Comparison of ENCODE assay signal across 13 mouse cellular contexts in the genomic region with DNA sequence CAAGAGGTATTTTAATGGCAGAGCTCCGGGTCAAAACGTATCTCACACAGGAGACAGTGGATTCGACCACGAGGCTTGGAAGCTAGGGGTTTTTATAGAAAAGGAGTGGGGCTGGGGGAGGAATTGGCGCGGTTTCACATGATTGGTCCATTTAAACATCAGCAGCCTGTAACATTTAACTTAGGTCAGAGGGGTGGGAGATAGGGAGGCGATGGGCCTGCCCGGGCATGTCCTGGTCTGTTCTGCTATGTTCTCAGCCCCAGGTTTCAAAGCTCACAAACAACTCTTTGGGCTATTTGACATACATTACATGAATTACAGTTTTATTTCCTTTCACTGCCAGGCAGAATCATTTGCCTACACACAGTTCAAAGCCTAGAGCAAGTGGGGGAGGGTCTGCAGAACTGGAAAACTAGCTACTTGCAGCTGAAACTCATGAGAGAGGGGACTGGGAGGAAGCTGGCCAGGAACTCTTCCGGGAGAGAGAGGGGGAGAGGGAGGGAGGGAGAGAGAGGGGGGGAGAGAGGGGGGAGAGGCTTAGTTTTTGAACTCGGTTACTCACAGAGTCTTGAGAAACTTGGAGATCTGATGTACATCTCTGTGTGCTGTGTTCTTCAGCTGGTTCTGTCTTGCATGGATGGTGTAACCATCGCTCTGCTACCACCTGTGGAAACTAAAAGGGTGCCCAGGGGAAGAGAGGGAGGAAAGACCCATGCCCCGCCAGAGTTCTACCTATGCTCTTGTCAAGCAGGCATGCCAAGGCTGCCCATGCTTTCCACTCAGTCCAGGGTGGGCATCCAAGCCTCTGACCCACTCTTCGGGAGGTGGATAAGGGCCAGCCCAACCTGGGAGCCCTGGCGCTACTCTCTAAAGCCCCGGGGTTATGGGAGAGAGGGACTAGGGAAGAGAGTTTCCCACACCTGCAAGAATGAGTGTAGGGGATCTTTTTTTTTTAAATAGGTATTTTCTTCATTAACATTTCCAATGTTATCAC. TPM values are rescaled to one million over a fixed set of nuclear protein-coding genes. Genes with fewer than 3 reads are reported as not detected.
DNase-seq lines count a peak whose midpoint lies in the region; ATAC-seq lines count a peak whose summit lies in the region.
"Not testable (repeated sequence)": the region's sequence is repeated elsewhere in the genome, so short reads cannot be mapped to it uniquely, and the experiment has no call there.
"Had no signal": no experiment of that assay in that cellular context is flagged by ENCODE, and none has a peak within 500 bp of the region (broad histone marks: within the 10 kb centered on the region; RNA-seq: fewer than 3 reads in every experiment).

No protein-coding gene starts in this region.

- H3K27ac ChIP-seq in embryonic facial prominence, embryonic 11.5 days (replicated peaks; ENCODE audit: low read depth, low read length); forebrain, embryonic 13.5 days; heart, embryonic 14.5 days (replicated peaks in 1 of 2; ENCODE audit: control insufficient read depth in 1 of 2, insufficient read depth in 1 of 2, low read depth in 2 of 2, low read length in 2 of 2); kidney, embryonic 14.5 days (ENCODE audit: low read depth, low read length); liver, embryonic 11.5 days (ENCODE audit: low read depth, low read length); midbrain, embryonic 15.5 days; stomach, embryonic 14.5 days (ENCODE audit: low read length): not testable (repeated sequence)

- not testable (repeated sequence) for H3K9ac ChIP-seq in embryonic facial prominence, embryonic 11.5 days (replicated peaks; ENCODE audit: low read length); forebrain, embryonic 13.5 days; heart, embryonic 14.5 days (ENCODE audit: low read length); kidney, embryonic 14.5 days (ENCODE audit: low read depth, low read length); liver, embryonic 11.5 days (ENCODE audit: low read depth, low read length); midbrain, embryonic 15.5 days; stomach, embryonic 14.5 days (replicated peaks; ENCODE audit: low read depth, low read length)

- not testable (repeated sequence) for H3K4me1 ChIP-seq in embryonic facial prominence, embryonic 11.5 days (ENCODE audit: control insufficient read depth, insufficient read depth, low read length); forebrain, embryonic 13.5 days; heart, embryonic 14.5 days (ENCODE audit: control insufficient read depth in 2 of 2, insufficient read depth in 2 of 2, low read length in 2 of 2); kidney, embryonic 14.5 days (ENCODE audit: control insufficient read depth, insufficient read depth, low read length); liver, embryonic 11.5 days (replicated peaks; ENCODE audit: control insufficient read depth, insufficient read depth, low read length); midbrain, embryonic 15.5 days; stomach, embryonic 14.5 days (ENCODE audit: control insufficient read depth, insufficient read depth, low read length)

- not testable (repeated sequence) for H3K4me2 ChIP-seq in embryonic facial prominence, embryonic 11.5 days (ENCODE audit: low read depth, low read length); liver, embryonic 11.5 days; stomach, embryonic 14.5 days (replicated peaks; ENCODE audit: low read depth, low read length)
- peak overlapping the region; percentile 57 for H3K4me2 ChIP-seq in forebrain, embryonic 13.5 days
- peak overlapping the region; percentile 51 for H3K4me2 ChIP-seq in heart, embryonic 14.5 days (ENCODE audit: low read length)
- H3K4me2 ChIP-seq in kidney, embryonic 14.5 days (replicated peaks; ENCODE audit: low read depth, low read length), result peak overlapping the region; percentile 44; the same call in 1 of the 2 replicates
- peak overlapping the region; percentile 49 for H3K4me2 ChIP-seq in midbrain, embryonic 15.5 days

- peak; percentile 60 for ATAC-seq in embryonic facial prominence, embryonic 11.5 days (replicated peaks; ENCODE audit: insufficient number of reproducible peaks, low FRiP score, low TSS enrichment, low read depth)
- peak; percentile 66 for ATAC-seq in forebrain, embryonic 13.5 days
- not testable (repeated sequence) for ATAC-seq in heart, embryonic 14.5 days (ENCODE audit: insufficient number of reproducible peaks, insufficient read depth, low FRiP score, low read depth)
- ATAC-seq in kidney, embryonic 14.5 days (ENCODE audit: low FRiP score, low TSS enrichment), result peak; percentile 77
- ATAC-seq in liver, embryonic 11.5 days (replicated peaks; ENCODE audit: low FRiP score), result peak; percentile 54; the same call in 1 of the 2 replicates
- ATAC-seq in midbrain, embryonic 15.5 days (replicated peaks), result peak; percentile 87
- peak; percentile 61 for ATAC-seq in stomach, embryonic 14.5 days (ENCODE audit: insufficient number of reproducible peaks, insufficient read depth, low FRiP score, low read depth)

- not testable (repeated sequence) for H3K9me3 ChIP-seq in embryonic facial prominence, embryonic 11.5 days (replicated peaks; ENCODE audit: control insufficient read depth, low read length); forebrain, embryonic 13.5 days (replicated peaks); heart, embryonic 14.5 days (ENCODE audit: control insufficient read depth, low read length); kidney, embryonic 14.5 days (ENCODE audit: control insufficient read depth, low read length); liver, embryonic 11.5 days (ENCODE audit: control insufficient read depth, low read length); midbrain, embryonic 15.5 days; stomach, embryonic 14.5 days (ENCODE audit: control insufficient read depth, low read depth, low read length)

- not testable (repeated sequence) for H3K27me3 ChIP-seq in embryonic facial prominence, embryonic 11.5 days (ENCODE audit: control insufficient read depth, insufficient read depth, low read length); forebrain, embryonic 13.5 days; heart, embryonic 14.5 days (ENCODE audit: control insufficient read depth, insufficient read depth, low read length); kidney, embryonic 14.5 days (ENCODE audit: control insufficient read depth, insufficient read depth, low read length); liver, embryonic 11.5 days (replicated peaks; ENCODE audit: control insufficient read depth, insufficient read depth, low read length); midbrain, embryonic 15.5 days (replicated peaks); stomach, embryonic 14.5 days (ENCODE audit: control insufficient read depth, insufficient read depth, low read length)

- 65% methylated on average over 9 of the region's 15 CpGs for WGBS in embryonic facial prominence, embryonic 11.5 days
- WGBS in forebrain, embryonic 13.5 days, result 54% methylated on average over 10 of the region's 15 CpGs
- 67% methylated on average over 10 of the region's 15 CpGs for WGBS in heart, embryonic 14.5 days
- WGBS in kidney, embryonic 14.5 days, result 53% methylated on average over 10 of the region's 15 CpGs
- 61% methylated on average over 11 of the region's 15 CpGs for WGBS in liver, embryonic 11.5 days
- 53% methylated on average over 10 of the region's 15 CpGs for WGBS in midbrain, embryonic 15.5 days
- 64% methylated on average over 10 of the region's 15 CpGs for WGBS in stomach, embryonic 14.5 days

- DNase-seq in R1 (ENCODE audit: low read depth, low spot score), result peak; percentile 58
- DNase-seq in embryonic facial prominence, embryonic 11.5 days (ENCODE audit: low spot score), result peak; percentile 47
- not testable (repeated sequence) for DNase-seq in liver, embryonic 11.5 days (ENCODE audit: low spot score)

- not testable (repeated sequence) for H3K4me3 ChIP-seq in embryonic facial prominence, embryonic 11.5 days (ENCODE audit: low read depth, low read length); forebrain, embryonic 13.5 days; kidney, embryonic 14.5 days (ENCODE audit: low read length); liver, embryonic 11.5 days (ENCODE audit: low read depth, low read length); stomach, embryonic 14.5 days (ENCODE audit: low read depth, low read length)
- peak overlapping the region in 1 of 2 experiments; percentile 20; a peak in 1 of 4 replicates for H3K4me3 ChIP-seq in heart, embryonic 14.5 days (ENCODE audit: control insufficient read depth in 1 of 2, insufficient read depth in 1 of 2, low read depth in 1 of 2, low read length in 2 of 2)
- peak overlapping the region; percentile 26; the same call in 1 of the 2 replicates for H3K4me3 ChIP-seq in midbrain, embryonic 15.5 days

- not testable (repeated sequence) for H3K36me3 ChIP-seq in embryonic facial prominence, embryonic 11.5 days (replicated peaks; ENCODE audit: control insufficient read depth, insufficient read depth, low read depth, low read length); forebrain, embryonic 13.5 days (ENCODE audit: poor library complexity, severe bottlenecking); heart, embryonic 14.5 days (ENCODE audit: control insufficient read depth, insufficient read depth, low read length); kidney, embryonic 14.5 days (ENCODE audit: control insufficient read depth, insufficient read depth, low read length); liver, embryonic 11.5 days (ENCODE audit: control insufficient read depth, insufficient read depth, low read length); midbrain, embryonic 15.5 days (replicated peaks); stomach, embryonic 14.5 days (ENCODE audit: control insufficient read depth, insufficient read depth, low read length)

RNA-seq across cellular contexts. Expression of a gene that starts 12.0 kb away (rescaled TPM):
- not detected in 2 replicates for polyA plus RNA-seq in embryonic facial prominence, embryonic 11.5 days (2014; fragmentation: Nextera tagmentation; extraction: Ambion mirVana)
- not detected in 2 replicates for polyA plus RNA-seq in forebrain, embryonic 13.5 days (2015; fragmentation: Nextera tagmentation; extraction: Ambion mirVana)
- not detected in 2 replicates for polyA plus RNA-seq in heart, embryonic 14.5 days (2014; fragmentation: Nextera tagmentation; extraction: Ambion mirVana)
- polyA plus RNA-seq in kidney, embryonic 14.5 days (2014; fragmentation: Nextera tagmentation; extraction: Ambion mirVana), result not detected in 2 replicates
- not detected in 2 replicates for polyA plus RNA-seq in liver, embryonic 11.5 days (2014; fragmentation: Nextera tagmentation; extraction: Ambion mirVana)
- 0.10 TPM in 1 of 2 replicates, not detected in the other for polyA plus RNA-seq in midbrain, embryonic 15.5 days (2015; fragmentation: Nextera tagmentation; extraction: Ambion mirVana)
- polyA plus RNA-seq in stomach, embryonic 14.5 days (2014; fragmentation: Nextera tagmentation; extraction: Ambion mirVana), result not detected in 2 replicates
- polyA plus RNA-seq: frontal cortex, adult 2 months; liver, embryonic 13.5 days; myocyte; urinary bladder, adult 2 months had no signal

RNA-seq across cellular contexts. Expression of a gene that starts 19.1 kb away (rescaled TPM):
- polyA plus RNA-seq in embryonic facial prominence, embryonic 11.5 days (2014; fragmentation: Nextera tagmentation; extraction: Ambion mirVana), result not detected in 2 replicates
- polyA plus RNA-seq in forebrain, embryonic 13.5 days (2015; fragmentation: Nextera tagmentation; extraction: Ambion mirVana), result not detected in 2 replicates
- polyA plus RNA-seq in heart, embryonic 14.5 days (2014; fragmentation: Nextera tagmentation; extraction: Ambion mirVana), result not detected in 2 replicates
- polyA plus RNA-seq in kidney, embryonic 14.5 days (2014; fragmentation: Nextera tagmentation; extraction: Ambion mirVana), result not detected in 2 replicates
- polyA plus RNA-seq in liver, embryonic 11.5 days (2014; fragmentation: Nextera tagmentation; extraction: Ambion mirVana), result not detected in 2 replicates
- polyA plus RNA-seq in midbrain, embryonic 15.5 days (2015; fragmentation: Nextera tagmentation; extraction: Ambion mirVana), result not detected in 2 replicates
- polyA plus RNA-seq in stomach, embryonic 14.5 days (2014; fragmentation: Nextera tagmentation; extraction: Ambion mirVana), result not detected in 2 replicates
- polyA plus RNA-seq: frontal cortex, adult 2 months; liver, embryonic 13.5 days; myocyte; testis, adult 2 months; urinary bladder, adult 2 months had no signal

RNA-seq across cellular contexts. Expression of a gene that starts 38.8 kb away (rescaled TPM):
- polyA plus RNA-seq in embryonic facial prominence, embryonic 11.5 days (2014; fragmentation: Nextera tagmentation; extraction: Ambion mirVana), result not detected in 2 replicates
- polyA plus RNA-seq in forebrain, embryonic 13.5 days (2015; fragmentation: Nextera tagmentation; extraction: Ambion mirVana), result not detected in 2 replicates
- polyA plus RNA-seq in heart, embryonic 14.5 days (2014; fragmentation: Nextera tagmentation; extraction: Ambion mirVana), result not detected in 2 replicates
- polyA plus RNA-seq in kidney, embryonic 14.5 days (2014; fragmentation: Nextera tagmentation; extraction: Ambion mirVana), result not detected in 2 replicates
- not detected in 2 replicates for polyA plus RNA-seq in liver, embryonic 11.5 days (2014; fragmentation: Nextera tagmentation; extraction: Ambion mirVana)
- polyA plus RNA-seq in midbrain, embryonic 15.5 days (2015; fragmentation: Nextera tagmentation; extraction: Ambion mirVana), result not detected in 2 replicates
- polyA plus RNA-seq in stomach, embryonic 14.5 days (2014; fragmentation: Nextera tagmentation; extraction: Ambion mirVana), result not detected in 2 replicates
- polyA plus RNA-seq: frontal cortex, adult 2 months; liver, embryonic 13.5 days; myocyte; urinary bladder, adult 2 months had no signal
